Mouse (Mus musculus) lung, postnatal 0 days (tissue): ENCODE results near the gene Arhgdia. TPM values are rescaled to one million over a fixed set of nuclear protein-coding genes. Genes with fewer than 3 reads are reported as not detected.

Experiments used
- ATAC-seq: fragments of 200-750 bp; cut with Nextera tagmentation; 2 replicates; pipeline ENCODE4 v1.8.0; 2017; ENCODE audit warnings: moderate library complexity
- DNase-seq: peaks from one replicate; pipeline ENCODE4 v3.0.0-alpha.2; 2016; ENCODE audit warnings: low spot score
- H3K27ac ChIP-seq: fragments of 300-500 bp; sonication (generic); 2 replicates; pipeline ENCODE4 v1.5.1; 2014; ENCODE audit warnings: antibody characterized with exemption, mild to moderate bottlenecking, low read length, mixed read lengths
- H3K27me3 ChIP-seq: fragments of 300-500 bp; sonication (generic); replicated peaks from 2 replicates; pipeline ENCODE4 v1.6.1; 2014; ENCODE audit warnings: low read length, mixed read lengths; ENCODE audit not compliant: insufficient read depth
- H3K36me3 ChIP-seq: fragments of 300-500 bp; sonication (generic); 2 replicates; pipeline ENCODE4 v1.6.1; 2014; ENCODE audit warnings: low read length, mixed read lengths; ENCODE audit not compliant: insufficient read depth
- H3K4me1 ChIP-seq: fragments of 300-500 bp; sonication (generic); 2 replicates; pipeline ENCODE4 v1.6.1; 2014; ENCODE audit warnings: antibody characterized with exemption, low read depth, low read length, mixed read lengths; ENCODE audit not compliant: insufficient read depth
- H3K4me2 ChIP-seq: fragments of 300-500 bp; sonication (generic); replicated peaks from 2 replicates; pipeline ENCODE4 v1.6.1; 2014; ENCODE audit warnings: low read depth, mild to moderate bottlenecking, low read length, moderate library complexity, mixed read lengths
- H3K4me3 ChIP-seq: fragments of 300-500 bp; sonication (generic); 2 replicates; pipeline ENCODE4 v1.5.1; 2014; ENCODE audit warnings: low read depth, low read length
- H3K9ac ChIP-seq: fragments of 300-500 bp; sonication (generic); replicated peaks from 2 replicates; pipeline ENCODE4 v1.6.1; 2014; ENCODE audit warnings: low read depth, mild to moderate bottlenecking
- H3K9me3 ChIP-seq: fragments of 300-500 bp; sonication (generic); 2 replicates; pipeline ENCODE4 v1.6.1; 2016; ENCODE audit warnings: low read length, mixed read lengths
- CTCF ChIP-seq: IDR thresholded peaks from 2 replicates; pipeline ENCODE4 v1.5.1; 2016; ENCODE audit warnings: antibody characterized with exemption, mild to moderate bottlenecking
- EP300 ChIP-seq: IDR thresholded peaks from 2 replicates; pipeline ENCODE4 v1.6.1; 2016; ENCODE audit warnings: antibody characterized with exemption, mild to moderate bottlenecking, control low read depth
- WGBS: fragments of 180-500 bp; shearing (Covaris S2); extraction: QIAGEN DNeasy Blood & Tissue Kit; methylation state at CpG from one replicate; pipeline ENCODE4 v1.1.7; 2014; 5-methylcytosine and 5-hydroxymethylcytosine counted together
- microRNA-seq: library from miRNA; unstranded; fragments of <30 nt; microRNA quantifications from one replicate; pipeline ENCODE4, GENCODE M21; 2016
- polyA plus RNA-seq: library from polyadenylated mRNA; unstranded; fragments of >200 nt; fragmentation: Nextera tagmentation; extraction: Ambion mirVana; gene quantifications from 2 replicates; pipeline ENCODE4 v1.2.1, GENCODE M21; 2015

The Arhgdia gene
- polyA plus RNA-seq, 1 experiment from 2014 or later = 512 TPM

DNA sequence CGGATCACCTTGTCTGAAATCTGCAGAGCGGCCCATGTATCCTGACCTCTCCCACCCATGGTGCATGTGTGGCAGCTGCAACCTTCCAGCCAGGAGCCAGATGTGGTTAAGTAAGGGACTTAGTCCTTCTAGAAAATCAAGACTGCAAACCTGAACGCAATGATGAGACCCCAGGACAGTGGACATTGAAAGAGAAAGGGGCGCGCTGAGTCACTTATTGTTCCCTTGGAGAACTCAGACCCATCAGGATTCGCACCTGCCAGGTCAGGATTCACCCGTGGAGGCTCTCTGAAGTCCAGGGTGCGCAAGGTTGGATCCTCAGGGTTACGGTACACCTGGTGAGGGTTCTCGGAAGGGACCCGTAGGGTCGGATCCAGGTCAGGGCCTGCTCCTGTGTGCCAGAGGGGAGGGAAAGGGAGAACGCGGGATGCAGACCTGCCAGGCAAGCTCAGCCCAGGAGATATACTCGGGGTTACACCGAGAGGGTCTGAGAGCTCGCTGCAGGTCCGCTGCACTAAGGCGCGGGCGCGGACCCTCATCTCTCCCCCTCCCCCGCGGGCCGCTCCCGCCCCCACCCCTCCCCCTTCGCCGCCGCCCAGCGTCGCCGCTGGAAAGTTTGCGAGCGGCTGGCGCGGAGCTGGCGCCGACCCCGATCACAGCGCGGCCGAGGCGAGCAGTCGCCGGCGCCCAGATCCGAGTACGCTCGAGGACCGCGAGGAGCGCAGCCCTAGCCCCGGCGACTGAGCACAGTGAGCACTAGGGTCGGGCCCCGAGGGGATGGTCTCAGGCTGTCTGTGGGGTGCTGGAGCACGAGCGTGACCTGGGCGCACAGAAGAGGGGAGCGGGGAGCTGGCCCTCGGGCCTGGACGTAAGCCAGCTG, 51.1 kb downstream of the Arhgdia start, which contains the start of gene Gcgr:
TSS of gene Gcgr (plus strand) at position 615 of the 880 bp plus-strand sequence.
- H3K9me3 ChIP-seq = no peaks in the 10 kb centered on the region
- no peak for DNase-seq
- peaks cover 5% of the 10 kb centered on the region; the same call in 1 of the 2 replicates for H3K4me1 ChIP-seq
- peak within 1 kb of the TSS; percentile 32; the same call in 1 of the 2 replicates for H3K9ac ChIP-seq
- no peak for TF ChIP-seq EP300
- no peak for TF ChIP-seq CTCF
- WGBS = 12% methylated on average over 54 of the region's 62 CpGs
- no peak within 1 kb of the TSS for H3K27ac ChIP-seq
- no peaks in the 10 kb centered on the region for H3K36me3 ChIP-seq
- peak within 1 kb of the TSS; percentile 33 for H3K4me3 ChIP-seq
- H3K27me3 ChIP-seq = peaks cover 37% of the 10 kb centered on the region
- ATAC-seq = 0 out of 2 replicates have a peak, but pooled peaks have one; percentile 37
- peak within 1 kb of the TSS; percentile 64 for H3K4me2 ChIP-seq

DNA sequence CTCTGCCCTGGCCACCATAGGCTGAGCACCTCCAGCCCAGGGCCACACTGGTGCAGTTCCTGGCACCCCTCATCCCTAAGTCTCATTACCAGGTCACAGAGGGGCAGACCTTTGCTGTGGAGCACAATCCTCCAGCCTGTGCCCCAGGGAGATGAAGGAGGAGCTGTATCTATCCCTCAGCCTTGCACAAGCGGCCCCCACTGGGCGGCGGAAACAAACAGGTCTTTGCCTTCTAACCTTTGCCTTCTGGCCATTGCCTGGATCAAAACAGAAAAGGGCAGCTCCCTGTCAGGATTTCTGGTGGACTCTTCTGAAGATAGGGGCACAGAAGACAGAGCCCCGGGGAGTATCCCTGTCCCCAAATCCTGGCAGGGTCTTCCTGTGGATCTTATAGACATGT, 52.5 kb downstream of the Arhgdia start:
- ATAC-seq (no peak), DNase-seq (no peak)
- 68% methylated on average over 4 of the region's 4 CpGs for WGBS
- H3K4me2 ChIP-seq = no peak overlapping the region
- peaks cover 37% of the 10 kb centered on the region for H3K27me3 ChIP-seq
- H3K4me1 ChIP-seq = peaks cover 5% of the 10 kb centered on the region; the same call in 1 of the 2 replicates
- H3K36me3 ChIP-seq = no peaks in the 10 kb centered on the region
- no peak for TF ChIP-seq CTCF
- TF ChIP-seq EP300 = no peak
- no peak overlapping the region for H3K4me3 ChIP-seq
- no peak overlapping the region for H3K9ac ChIP-seq
- no peaks in the 10 kb centered on the region for H3K9me3 ChIP-seq
- no peak overlapping the region for H3K27ac ChIP-seq

Small RNA genes within 50 kb of the gene (microRNA-seq; reads per million reads assigned to microRNA genes)
- 0.98 reads per million for gene Mir6936

Other genes with a start within 250 kb of the Arhgdia start
- 1,989 and 2,317 TPM in 2 replicates for gene Actg1, start 233.1 kb downstream of the Arhgdia start, polyA plus RNA-seq
- gene Fscn2, start 220.1 kb downstream of the Arhgdia start, polyA plus RNA-seq = 0.36 and 0.74 TPM in 2 replicates
- 18.1 and 19.6 TPM in 2 replicates for gene Faap100, start 202.9 kb downstream of the Arhgdia start, polyA plus RNA-seq
- gene Nploc4, start 143.9 kb downstream of the Arhgdia start, polyA plus RNA-seq = 15.3 and 16.5 TPM in 2 replicates
- gene Tspan10, start 139.0 kb downstream of the Arhgdia start, polyA plus RNA-seq = not detected in 2 replicates
- not detected in 2 replicates for gene Pde6g, start 128.1 kb downstream of the Arhgdia start, polyA plus RNA-seq
- 14.9 and 18.9 TPM in 2 replicates for gene Oxld1, start 123.6 kb downstream of the Arhgdia start, polyA plus RNA-seq
- gene Ccdc137, start 123.5 kb downstream of the Arhgdia start, polyA plus RNA-seq = 16.5 and 21.1 TPM in 2 replicates
- gene Arl16, start 114.0 kb downstream of the Arhgdia start, polyA plus RNA-seq = 29.8 and 33.4 TPM in 2 replicates
- gene Mrpl12, start 97.0 kb downstream of the Arhgdia start, polyA plus RNA-seq = 60.6 and 67.7 TPM in 2 replicates
- 75.4 and 83.4 TPM in 2 replicates for gene Slc25a10, start 89.8 kb downstream of the Arhgdia start, polyA plus RNA-seq
- 0.61 and 0.76 TPM in 2 replicates for gene Gcgr, start 50.9 kb downstream of the Arhgdia start, polyA plus RNA-seq
- 209 and 215 TPM in 2 replicates for gene Mcrip1, start 31.9 kb downstream of the Arhgdia start, polyA plus RNA-seq
- gene Ppp1r27, start 30.5 kb downstream of the Arhgdia start, polyA plus RNA-seq = not detected in 2 replicates
- 551 and 555 TPM in 2 replicates for gene P4hb, start 8.4 kb downstream of the Arhgdia start, polyA plus RNA-seq
- gene Alyref, start 16.7 kb upstream of the Arhgdia start, polyA plus RNA-seq = 149 and 150 TPM in 2 replicates
- gene Anapc11, start 16.8 kb upstream of the Arhgdia start, polyA plus RNA-seq = 138 and 151 TPM in 2 replicates
- 2.5 and 2.9 TPM in 2 replicates for gene Npb, start 26.9 kb upstream of the Arhgdia start, polyA plus RNA-seq
- 93.9 and 102 TPM in 2 replicates for gene Pcyt2, start 36.3 kb upstream of the Arhgdia start, polyA plus RNA-seq
- 45.3 and 46.0 TPM in 2 replicates for gene Sirt7, start 43.6 kb upstream of the Arhgdia start, polyA plus RNA-seq
- 25.9 and 28.3 TPM in 2 replicates for gene Mafg, start 52.0 kb upstream of the Arhgdia start, polyA plus RNA-seq
- 6.9 and 7.1 TPM in 2 replicates for gene Pycr1, start 62.1 kb upstream of the Arhgdia start, polyA plus RNA-seq
- gene Myadml2, start 66.5 kb upstream of the Arhgdia start, polyA plus RNA-seq = 0.46 TPM in 1 of 2 replicates, not detected in the other
- gene Notum, start 79.6 kb upstream of the Arhgdia start, polyA plus RNA-seq = 8.5 and 10.2 TPM in 2 replicates
- gene Aspscr1, start 91.3 kb upstream of the Arhgdia start, polyA plus RNA-seq = 114 and 129 TPM in 2 replicates
- 102 and 112 TPM in 2 replicates for gene Cenpx, start 132.1 kb upstream of the Arhgdia start, polyA plus RNA-seq
- gene Lrrc45, start 132.3 kb upstream of the Arhgdia start, polyA plus RNA-seq = 37.3 and 41.4 TPM in 2 replicates
- gene Rac3, start 139.8 kb upstream of the Arhgdia start, polyA plus RNA-seq = 56.0 and 61.9 TPM in 2 replicates
- 344 and 430 TPM in 2 replicates for gene Dcxr, start 145.7 kb upstream of the Arhgdia start, polyA plus RNA-seq
- 4,475 and 4,528 TPM in 2 replicates for gene Cbr2, start 150.5 kb upstream of the Arhgdia start, polyA plus RNA-seq
- 2.0 and 3.7 TPM in 2 replicates for gene Hmga1b, start 181.2 kb upstream of the Arhgdia start, polyA plus RNA-seq
- 22.5 and 26.4 TPM in 2 replicates for gene Rfng, start 202.6 kb upstream of the Arhgdia start, polyA plus RNA-seq
- 121 and 131 TPM in 2 replicates for gene Gps1, start 202.6 kb upstream of the Arhgdia start, polyA plus RNA-seq
- 40.5 and 43.1 TPM in 2 replicates for gene Dus1l, start 214.8 kb upstream of the Arhgdia start, polyA plus RNA-seq
- gene Fasn, start 242.9 kb upstream of the Arhgdia start, polyA plus RNA-seq = 54.7 and 63.8 TPM in 2 replicates